Mouse (Mus musculus) MN1 (cell line): ENCODE data around the gene Srsf10.
A peak's percentile ranks its signal among the peaks of the same experiment; 100 is the strongest.

ENCODE experiments used
- DNase-seq: peaks from one replicate; pipeline ENCODE4 v3.0.0-alpha.2; 2016; ENCODE audit warnings: low spot score

The Srsf10 gene

GRCm38 (mm10) chr4:135855080-135855479, 467 bp upstream of the Srsf10 start:
- DNase-seq: peak; percentile 48

DNA sequence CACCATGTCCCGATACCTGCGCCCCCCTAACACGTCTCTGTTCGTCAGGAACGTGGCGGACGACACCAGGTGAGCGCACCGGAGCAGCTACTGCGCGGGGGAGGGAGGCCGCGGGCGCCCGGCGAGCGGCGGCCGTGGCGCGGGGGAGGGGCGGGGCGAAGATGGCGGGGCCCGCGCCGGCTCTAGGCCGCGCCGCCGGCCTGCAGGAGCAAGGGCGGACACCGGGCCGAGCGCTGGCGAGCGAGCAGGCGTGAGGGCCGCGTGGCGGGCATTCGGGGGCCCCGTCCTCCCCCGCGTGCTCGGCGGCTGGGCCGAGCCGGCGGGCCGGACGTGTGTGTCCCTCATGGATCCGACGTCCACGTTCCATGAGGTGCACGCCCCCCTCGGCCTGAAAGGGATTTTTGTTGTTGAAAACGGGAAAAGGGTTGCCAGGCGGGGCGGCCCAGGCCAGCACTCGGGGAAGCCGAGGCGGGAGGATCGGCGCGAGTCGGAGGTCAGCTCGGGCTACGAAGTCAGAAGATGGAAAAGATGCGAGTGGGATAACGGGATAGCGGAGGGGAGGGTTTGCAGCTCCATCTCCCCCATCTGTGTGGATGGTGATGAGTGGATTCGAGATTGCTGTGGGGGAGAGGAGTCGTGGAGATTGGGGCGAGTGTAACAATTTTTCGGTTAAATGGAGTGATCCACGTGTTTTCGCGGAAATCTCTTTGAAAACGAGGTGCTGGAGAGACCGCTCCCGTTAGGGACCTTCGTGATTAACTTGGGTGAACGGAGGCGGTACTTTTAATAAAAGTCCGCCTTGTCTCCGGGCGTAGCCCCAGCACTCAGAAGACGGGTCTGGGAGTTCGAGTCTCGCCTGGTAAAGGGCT, 910 bp downstream of the Srsf10 start:
- DNase-seq: peak; percentile 89

GRCm38 (mm10) chr4:135857597-135858186, 2.1 kb downstream of the Srsf10 start:
- DNase-seq: no peak

GRCm38 (mm10) chr4:135868996-135869395, 13.4 kb downstream of the Srsf10 start:
- no peak for DNase-seq

DNA sequence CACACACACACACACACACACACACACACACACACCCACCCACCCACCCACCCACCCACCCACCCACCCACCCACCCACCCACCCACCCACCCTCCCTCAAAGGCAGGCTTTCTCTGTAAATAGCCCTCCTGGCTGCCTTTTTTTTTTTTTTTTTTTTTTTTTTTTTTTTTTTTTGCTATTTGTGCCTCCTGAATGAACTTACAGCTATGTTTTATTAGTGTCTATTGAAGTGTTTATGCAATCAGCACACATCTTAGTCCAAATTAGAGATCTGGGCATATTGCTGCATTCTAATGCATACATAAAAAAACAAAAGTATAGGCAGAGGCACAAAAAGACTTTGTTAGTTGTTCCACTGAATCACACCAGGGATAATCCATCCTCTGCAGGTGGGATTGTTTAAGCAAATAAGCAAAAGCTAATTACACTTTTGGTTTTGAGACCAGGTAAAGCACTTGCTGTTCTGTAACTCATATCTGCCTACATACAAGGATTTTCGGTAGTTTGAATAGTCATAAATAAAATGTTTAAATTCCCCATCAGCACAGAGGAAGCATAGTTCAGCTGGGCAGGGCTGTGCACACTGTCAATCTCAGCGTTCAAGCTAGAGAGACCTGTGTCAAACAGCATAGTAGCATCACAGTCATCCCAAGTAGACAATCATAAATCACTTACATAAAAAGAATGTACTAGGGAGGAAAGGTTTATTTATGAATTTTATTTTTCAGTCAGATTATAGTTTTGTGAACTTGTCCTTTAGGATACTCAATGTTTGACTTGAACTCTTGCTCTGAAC, 14.9 kb downstream of the Srsf10 start:
- DNase-seq: no peak

DNA sequence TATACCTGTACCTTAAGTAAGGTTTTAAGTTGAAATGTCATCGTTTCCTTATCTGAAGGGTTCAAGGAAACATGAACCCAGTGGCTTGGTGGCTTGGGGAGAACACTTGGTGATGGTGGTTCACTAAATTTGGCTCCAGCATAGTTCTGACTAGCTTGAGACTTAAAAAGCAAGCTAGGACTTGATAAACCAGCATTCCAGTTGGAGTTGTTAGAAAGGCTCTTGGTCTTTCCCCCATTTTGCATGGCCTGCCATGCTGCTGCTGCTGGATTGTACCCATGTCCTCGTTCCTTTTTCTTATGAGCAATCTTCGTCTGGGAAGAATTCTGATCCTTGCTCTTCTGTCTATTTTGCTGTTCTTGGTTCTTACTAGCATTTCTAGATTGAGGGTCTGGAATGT, 16.5 kb downstream of the Srsf10 start:
- no peak for DNase-seq

- DNase-seq: no peak
These were observed 17.2 kb downstream of the Srsf10 start for GRCm38 (mm10) chr4:135872589-135873391.

- DNase-seq: peak; percentile 96
These were observed 18.1 kb downstream of the Srsf10 start, which contains the start of gene Pnrc2 for GRCm38 (mm10) chr4:135873526-135874202. Gene Pnrc2 (minus strand): TSS chr4:135873850.

DNA sequence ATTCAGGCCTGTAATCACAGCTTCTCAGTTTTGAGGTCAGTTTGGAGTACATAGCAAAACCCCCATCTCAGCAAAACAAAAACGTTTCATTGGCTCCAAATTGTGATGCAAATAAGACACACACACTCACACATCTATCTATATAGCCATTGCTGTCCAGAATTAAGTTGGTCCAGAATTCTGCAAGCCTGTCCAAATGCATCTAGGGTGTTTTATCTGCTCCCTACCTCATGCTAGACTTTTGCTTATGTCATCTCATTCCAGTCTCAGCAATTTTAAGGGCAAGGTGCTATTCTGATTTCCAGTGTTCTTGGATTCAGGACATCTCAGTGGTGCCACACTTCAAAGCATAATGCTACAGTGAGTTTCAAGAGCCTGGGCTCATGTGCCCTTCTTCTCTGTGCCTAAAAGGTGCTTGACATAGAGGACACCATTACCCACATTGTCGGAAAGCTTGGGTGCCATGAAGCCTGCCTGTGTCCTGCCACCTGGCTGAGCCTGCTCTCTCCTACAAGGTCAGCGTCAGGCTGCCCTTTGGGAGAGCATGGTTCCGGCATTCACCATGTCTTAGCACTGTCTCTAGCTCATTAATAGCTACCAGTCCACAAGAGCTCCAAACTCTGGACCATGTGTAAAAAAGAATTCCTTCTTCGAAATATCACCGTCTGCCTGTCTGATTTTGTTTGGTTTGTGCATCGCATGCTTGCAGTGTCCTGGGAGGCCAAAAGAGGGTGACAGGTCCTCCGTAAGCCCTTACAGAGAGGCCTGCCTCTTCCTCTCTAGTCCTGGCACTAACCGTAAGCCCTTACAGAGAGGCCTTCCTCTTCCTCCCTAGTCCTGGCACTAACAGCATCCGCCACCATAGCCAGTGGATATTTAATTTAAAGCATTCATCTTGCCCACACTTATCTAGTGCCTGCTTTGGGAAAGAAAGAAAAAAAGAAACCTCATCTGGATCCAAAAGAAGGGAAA, 19.3 kb downstream of the Srsf10 start:
- DNase-seq: no peak

DNA sequence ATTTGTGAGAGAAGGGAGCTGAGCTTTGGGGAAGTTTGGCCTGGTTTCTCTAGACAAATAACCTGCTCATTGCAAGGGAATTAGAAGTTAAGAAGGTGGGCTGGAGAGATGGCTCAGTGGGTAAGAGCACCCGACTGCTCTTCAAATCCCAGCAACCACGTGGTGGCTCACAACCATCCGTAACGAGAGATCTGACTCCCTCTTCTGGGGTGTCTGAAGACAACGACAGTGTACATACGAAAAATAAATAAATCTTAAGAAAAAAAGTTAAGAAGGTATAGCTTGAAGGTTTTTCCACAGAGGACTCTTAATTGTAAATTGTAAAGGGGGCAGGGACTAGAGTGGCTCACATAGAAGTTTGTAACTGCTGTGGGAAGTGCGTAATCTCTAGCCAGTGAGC, 20.0 kb downstream of the Srsf10 start:
- no peak for DNase-seq

- peak; percentile 64 for DNase-seq
These were observed 20.5 kb downstream of the Srsf10 start for GRCm38 (mm10) chr4:135875991-135876582.

DNA sequence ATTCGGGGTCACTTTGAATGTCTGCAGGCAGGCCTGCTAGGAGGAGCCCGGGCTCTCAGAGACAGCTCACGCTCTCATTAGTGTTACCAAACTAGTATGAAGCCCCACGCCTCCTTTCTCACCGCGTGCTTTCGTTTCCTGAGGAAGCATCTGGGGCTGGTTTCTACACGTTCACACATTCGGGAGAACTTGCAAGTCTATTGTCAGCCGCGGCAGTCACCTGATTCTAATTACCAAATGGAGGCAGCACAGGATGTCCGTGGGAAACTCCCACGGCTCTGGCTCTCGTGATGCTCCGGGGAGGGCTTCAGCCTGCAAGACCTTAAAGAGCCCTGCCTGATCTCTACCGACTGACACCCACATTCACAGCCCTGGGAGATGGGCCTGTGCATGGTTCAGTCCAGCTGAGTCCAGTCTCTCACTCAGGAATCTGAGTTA, 21.1 kb downstream of the Srsf10 start:
- DNase-seq: peak; percentile 83

DNA sequence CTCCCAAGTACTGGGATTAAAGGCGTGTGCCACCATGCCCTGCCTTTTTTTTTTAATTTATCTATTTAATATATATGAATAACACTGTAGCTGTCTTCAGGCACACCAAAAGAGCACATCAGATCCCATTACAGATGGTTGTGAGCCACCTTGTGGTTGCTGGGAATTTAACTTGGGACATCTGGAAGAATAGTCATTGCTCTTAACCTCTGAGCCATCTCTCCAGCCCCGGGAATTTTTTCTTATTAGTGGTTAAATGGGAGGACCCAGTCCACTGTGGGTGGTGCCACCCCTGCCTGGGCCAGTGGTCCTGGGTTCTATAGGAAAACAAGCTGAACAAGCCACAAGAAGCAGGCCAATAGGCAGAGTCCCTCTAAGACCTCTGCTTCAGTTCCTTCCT, 22.2 kb downstream of the Srsf10 start:
- DNase-seq: peak; percentile 67

GRCm38 (mm10) chr4:135879021-135879420, 23.5 kb downstream of the Srsf10 start:
- no peak for DNase-seq

DNA sequence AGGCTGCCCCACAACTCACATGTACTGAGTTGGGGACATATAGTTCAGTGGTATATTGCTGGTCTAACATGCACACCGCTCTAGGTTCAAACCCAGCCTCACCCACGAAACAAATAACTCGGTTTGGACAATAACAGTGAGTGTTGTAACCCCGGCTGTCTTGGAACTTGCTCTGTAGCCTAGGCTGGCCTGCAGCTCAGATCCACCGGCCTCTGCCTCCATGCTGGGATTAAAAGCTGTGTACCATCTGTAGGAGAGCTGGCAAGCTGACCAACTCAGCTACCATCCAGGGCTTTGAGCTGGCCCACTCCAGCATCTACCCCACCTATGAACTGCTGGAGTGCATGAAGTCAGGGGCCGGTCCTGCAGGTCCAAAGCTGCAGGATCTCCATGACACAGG, 24.5 kb downstream of the Srsf10 start:
- DNase-seq: no peak

GRCm38 (mm10) chr4:135880576-135880975, 25.0 kb downstream of the Srsf10 start:
- no peak for DNase-seq

- no peak for DNase-seq
These were observed 26.5 kb downstream of the Srsf10 start for GRCm38 (mm10) chr4:135882023-135882422.

- no peak for DNase-seq
These were observed 27.9 kb downstream of the Srsf10 start for GRCm38 (mm10) chr4:135883401-135883851.

- DNase-seq: no peak
These were observed 28.5 kb downstream of the Srsf10 start for GRCm38 (mm10) chr4:135883881-135884516.
